20 mouse cellular contexts compared by ENCODE assay signal in the genomic region with DNA sequence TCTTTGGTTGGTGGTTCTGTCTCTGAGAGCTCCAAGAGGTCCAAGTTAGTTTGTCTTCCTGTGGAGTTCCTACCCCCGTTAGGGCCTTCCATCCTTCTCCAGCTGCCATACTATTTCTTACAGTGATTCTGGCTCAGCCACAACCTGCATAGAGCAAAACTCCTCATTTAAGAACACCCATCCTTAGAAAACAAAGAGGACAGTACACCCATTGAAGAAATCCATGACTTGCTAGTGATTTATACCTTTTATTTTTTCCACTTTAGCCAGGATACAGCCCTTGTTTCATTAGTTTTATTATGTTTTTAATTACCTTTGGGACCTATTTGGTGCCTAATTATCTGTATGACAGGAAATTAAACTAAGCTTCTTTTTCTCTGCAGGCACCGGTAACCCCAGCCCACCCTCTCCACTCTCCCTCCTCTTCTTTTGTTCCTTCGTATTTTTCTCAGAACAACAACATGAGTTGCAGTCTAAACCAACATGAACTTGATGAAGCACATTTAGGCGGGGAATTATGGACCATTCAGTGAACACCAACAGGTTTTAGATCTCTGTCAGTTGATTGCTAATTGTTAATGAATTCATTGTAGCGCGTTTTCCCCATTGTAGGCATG.
A peak's percentile ranks its signal among the peaks of the same experiment; 100 is the strongest.
DNase-seq lines count a peak whose midpoint lies in the region; ATAC-seq and TF ChIP-seq lines count a peak whose summit lies in the region.
"Had no signal": no experiment of that assay in that cellular context is flagged by ENCODE, and none has a peak within 500 bp of the region (broad histone marks: within the 10 kb centered on the region; RNA-seq: fewer than 3 reads in every experiment).

No protein-coding gene starts in this region.

- no peak for TF ChIP-seq CTCF in brain, embryonic 14.5 days (IDR thresholded peaks at IDR 0.05; ENCODE audit: borderline replicate concordance, extremely low read depth, insufficient read depth, insufficient read length)

- WGBS in heart, embryonic 12.5 days = 75% methylated on average over 6 of the region's 6 CpGs
- 55% methylated on average over 6 of the region's 6 CpGs for WGBS in hindbrain, embryonic 16.5 days
- 27% methylated on average over 6 of the region's 6 CpGs for WGBS in neural tube, embryonic 15.5 days

- H3K4me2 ChIP-seq in heart, embryonic 12.5 days = no peak overlapping the region
- no peak overlapping the region for H3K4me2 ChIP-seq in hindbrain, embryonic 16.5 days (ENCODE audit: low read length)
- H3K4me2 ChIP-seq in neural tube, embryonic 15.5 days = no peak overlapping the region
- H3K4me2 ChIP-seq: forebrain, embryonic 15.5 days had no signal

- no peaks in the 10 kb centered on the region for H3K4me1 ChIP-seq in heart, embryonic 12.5 days (replicated peaks)
- H3K4me1 ChIP-seq in hindbrain, embryonic 16.5 days (ENCODE audit: control insufficient read depth, insufficient read depth, low read depth, low read length) = no peaks in the 10 kb centered on the region
- 0 out of 2 replicates have a peak, but pooled peaks cover 11% of the 10 kb centered on the region for H3K4me1 ChIP-seq in neural tube, embryonic 15.5 days

- no peaks in the 10 kb centered on the region for H3K36me3 ChIP-seq in heart, embryonic 12.5 days
- no peaks in the 10 kb centered on the region for H3K36me3 ChIP-seq in hindbrain, embryonic 16.5 days (ENCODE audit: control insufficient read depth, insufficient read depth, low read length)
- no peaks in the 10 kb centered on the region for H3K36me3 ChIP-seq in neural tube, embryonic 15.5 days
- H3K36me3 ChIP-seq: embryonic facial prominence, embryonic 10.5 days; forebrain, embryonic 15.5 days had no signal

- DNase-seq in heart, adult 11 months = peak; percentile 15
- peak; percentile 53 for DNase-seq in brain, embryonic 14.5 days (ENCODE audit: low read depth)
- no peak for DNase-seq in left cerebral cortex, adult 11 months (ENCODE audit: low spot score)
- no peak for DNase-seq in c-Kit-positive CD71-positive TER-119-positive erythroid progenitor cells, embryonic 14.5 days (ENCODE audit: low spot score)
- DNase-seq: adrenal gland, postnatal 14 days; cerebellum, adult 2 months; cerebellum, postnatal 10 days; gastrocnemius, adult 2 months; gastrocnemius, postnatal 25 days; heart, postnatal 10 days; heart, postnatal 4 days had no signal

- H3K27me3 ChIP-seq in heart, embryonic 12.5 days (replicated peaks) = no peaks in the 10 kb centered on the region
- no peaks in the 10 kb centered on the region for H3K27me3 ChIP-seq in hindbrain, embryonic 16.5 days (replicated peaks; ENCODE audit: control insufficient read depth, insufficient read depth, low read length)
- H3K27me3 ChIP-seq in neural tube, embryonic 15.5 days (replicated peaks) = no peaks in the 10 kb centered on the region
- H3K27me3 ChIP-seq: CH12.LX; forebrain, embryonic 15.5 days had no signal

- no peak overlapping the region for H3K27ac ChIP-seq in heart, embryonic 12.5 days (ENCODE audit: poor library complexity, severe bottlenecking)
- H3K27ac ChIP-seq in hindbrain, embryonic 16.5 days (ENCODE audit: low read depth, low read length) = no peak overlapping the region
- peak overlapping the region; percentile 58; the same call in 1 of the 2 replicates for H3K27ac ChIP-seq in neural tube, embryonic 15.5 days (replicated peaks)
- H3K27ac ChIP-seq: embryonic facial prominence, embryonic 10.5 days; forebrain, embryonic 15.5 days; gastrocnemius, adult 2 months had no signal

- no peak for TF ChIP-seq POLR2A in brain, embryonic 14.5 days (IDR thresholded peaks at IDR 0.05; ENCODE audit: borderline replicate concordance, extremely low read depth, insufficient read depth, insufficient read length, poor library complexity, severe bottlenecking)

- H3K9me3 ChIP-seq in heart, embryonic 12.5 days (replicated peaks) = no peaks in the 10 kb centered on the region
- no peaks in the 10 kb centered on the region for H3K9me3 ChIP-seq in hindbrain, embryonic 16.5 days (ENCODE audit: control insufficient read depth, low read length)
- H3K9me3 ChIP-seq in neural tube, embryonic 15.5 days (replicated peaks) = no peaks in the 10 kb centered on the region
- H3K9me3 ChIP-seq: embryonic facial prominence, embryonic 10.5 days; forebrain, embryonic 15.5 days had no signal

- ATAC-seq in heart, embryonic 12.5 days (ENCODE audit: insufficient number of reproducible peaks, low FRiP score) = no peak
- ATAC-seq in hindbrain, embryonic 16.5 days = peak; percentile 42; the same call in 1 of the 2 replicates
- peak; percentile 52; the same call in 1 of the 2 replicates for ATAC-seq in neural tube, embryonic 15.5 days (ENCODE audit: low FRiP score)
- ATAC-seq: activated CD4-positive, CD25-positive, alpha-beta regulatory T cell, adult 4 months; forebrain, embryonic 15.5 days; intestine, embryonic 16.5 days; Patski had no signal

- no peak overlapping the region for H3K9ac ChIP-seq in heart, embryonic 12.5 days
- H3K9ac ChIP-seq in hindbrain, embryonic 16.5 days (ENCODE audit: low read depth, low read length) = no peak overlapping the region
- no peak overlapping the region for H3K9ac ChIP-seq in neural tube, embryonic 15.5 days (replicated peaks)
- H3K9ac ChIP-seq: forebrain, embryonic 15.5 days had no signal

- no peak overlapping the region for H3K4me3 ChIP-seq in heart, embryonic 12.5 days
- no peak overlapping the region for H3K4me3 ChIP-seq in hindbrain, embryonic 16.5 days (ENCODE audit: low read length)
- H3K4me3 ChIP-seq in neural tube, embryonic 15.5 days (replicated peaks) = no peak overlapping the region
- H3K4me3 ChIP-seq: embryonic facial prominence, embryonic 10.5 days; forebrain, embryonic 15.5 days; gastrocnemius, adult 2 months had no signal

Comparison
In these comparisons a context has a peak if more than half of its experiments do, and no peak if none do; other contexts are left out.
1. DNase-seq: peak in heart, adult 11 months (single experiment) and brain, embryonic 14.5 days (single experiment); none in left cerebral cortex, adult 11 months (single experiment) and c-Kit-positive CD71-positive TER-119-positive erythroid progenitor cells, embryonic 14.5 days (single experiment).